Mouse (Mus musculus): Measurements from ENCODE around the gene BC048562. TPM values are rescaled to one million over a fixed set of nuclear protein-coding genes. Genes with fewer than 3 reads are reported as not detected.

BC048562 gene
- total and polyA plus RNA-seq, 3 experiments, result not detected

DNA sequence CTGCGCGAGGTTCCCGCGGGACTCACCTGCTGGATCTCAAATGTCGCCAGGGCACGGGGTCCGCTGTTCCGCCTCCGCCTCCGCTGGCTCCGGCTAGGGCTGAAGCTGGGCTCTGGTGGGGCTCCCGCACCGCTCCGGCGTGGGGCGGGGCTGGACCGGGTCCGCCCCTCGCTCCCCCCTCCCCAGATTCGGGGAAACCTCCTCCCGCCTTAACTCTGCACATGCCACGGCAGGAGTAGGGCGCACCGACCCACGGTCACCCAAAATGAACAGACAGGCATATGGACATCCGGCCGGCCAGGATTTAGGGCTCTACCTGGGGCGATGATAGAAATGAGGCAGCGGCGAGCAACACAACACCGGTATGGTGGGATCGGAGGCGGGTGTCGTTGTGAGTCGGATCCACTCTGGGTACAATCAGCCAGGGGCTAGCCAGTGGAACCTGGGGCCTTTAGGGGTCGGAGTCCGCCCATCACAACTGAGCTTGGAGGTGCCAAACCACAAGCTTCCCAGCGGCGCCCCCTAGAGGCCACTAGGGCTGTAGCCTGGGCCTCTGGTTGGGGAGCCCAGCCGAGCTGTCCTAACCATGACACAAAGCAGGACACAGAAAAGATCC is 16.1 kb downstream of the BC048562 start:
- H3K36me3 ChIP-seq (ENCODE audit: control insufficient read depth in 1 of 2, insufficient read depth in 2 of 2, low read length in 2 of 2), result peaks cover 0 to 29% of the 10 kb centered on the region in 2 experiments; a peak in 2 of 4 replicates
- H3K9ac ChIP-seq (ENCODE audit: control insufficient read depth, low read depth, low read length, poor library complexity, severe bottlenecking), result peak overlapping the region; percentile 74
- peaks cover 25 to 65% of the 10 kb centered on the region in 2 experiments for H3K4me1 ChIP-seq (ENCODE audit: control insufficient read depth in 1 of 2, insufficient read depth in 2 of 2, low read length in 2 of 2)
- H3K27ac ChIP-seq (ENCODE audit: control insufficient read depth, low read depth, low read length), result peak overlapping the region; percentile 90
- DNase-seq (ENCODE audit: low read depth, low spot score), result peak; percentile 95
- H3K9me3 ChIP-seq (replicated peaks; ENCODE audit: insufficient read depth, low read length), result no peaks in the 10 kb centered on the region
- peaks cover 5% of the 10 kb centered on the region for H3K79me2 ChIP-seq (ENCODE audit: control insufficient read depth, insufficient read depth, low read length, poor library complexity)
- peak overlapping the region; percentile 69 to 80 for H3K4me3 ChIP-seq (ENCODE audit: control insufficient read depth in 1 of 2, insufficient read depth in 1 of 2, low read depth in 2 of 2, low read length in 2 of 2)
- H3K27me3 ChIP-seq (ENCODE audit: control insufficient read depth in 1 of 2, insufficient read depth in 2 of 2, low read length in 2 of 2), result no peaks in the 10 kb centered on the region
- no peak for TF ChIP-seq ZMIZ1 (IDR thresholded peaks at IDR 0.05; ENCODE audit: low read depth, low read length)
- TF ChIP-seq ETS1 (IDR thresholded peaks at IDR 0.05; ENCODE audit: low read depth, low read length), result peak; percentile 43; the same call in 1 of the 2 replicates
- TF ChIP-seq TAL1 (IDR thresholded peaks at IDR 0.05; ENCODE audit: low read length), result no peak
- 0 out of 2 replicates have a peak, but pooled peaks have one; percentile 27 for TF ChIP-seq MYC (IDR thresholded peaks at IDR 0.05; ENCODE audit: low read depth, low read length)
- no peak for TF ChIP-seq GATA1 (IDR thresholded peaks at IDR 0.05; ENCODE audit: low read depth, low read length)
- peak; percentile 27; the same call in 1 of the 2 replicates for TF ChIP-seq ZC3H11A (IDR thresholded peaks at IDR 0.05; ENCODE audit: low read depth, low read length)
- peak; percentile 41; the same call in 1 of the 2 replicates for TF ChIP-seq MXI1 (IDR thresholded peaks at IDR 0.05; ENCODE audit: low read depth, low read length)
- TF ChIP-seq NELFE (IDR thresholded peaks at IDR 0.05; ENCODE audit: low read depth, low read length), result no peak
- 0 out of 2 replicates have a peak, but pooled peaks have one; percentile 39 for TF ChIP-seq ZNF384 (IDR thresholded peaks at IDR 0.05; ENCODE audit: low read depth, low read length)
- TF ChIP-seq JUND (IDR thresholded peaks at IDR 0.05; ENCODE audit: low read depth, low read length), result no peak
- TF ChIP-seq CHD2 (IDR thresholded peaks at IDR 0.05; ENCODE audit: low read length), result no peak
- peak; percentile 42 for TF ChIP-seq SMC3 (IDR thresholded peaks at IDR 0.05; ENCODE audit: low read depth, low read length)
- no peak for TF ChIP-seq USF2 (IDR thresholded peaks at IDR 0.05; ENCODE audit: borderline replicate concordance in 1 of 2, insufficient read depth in 1 of 2, low read depth in 1 of 2, low read length in 2 of 2)
- TF ChIP-seq POLR2AphosphoS5 (IDR thresholded peaks at IDR 0.05; ENCODE audit: borderline replicate concordance, low read depth, low read length), result no peak
- no peak for TF ChIP-seq ELF1 (IDR thresholded peaks at IDR 0.05; ENCODE audit: low read depth, low read length)
- TF ChIP-seq HCFC1 (IDR thresholded peaks at IDR 0.05; ENCODE audit: low read depth, low read length), result peak; percentile 53
- TF ChIP-seq KAT2A (conservative IDR thresholded peaks at IDR 0.05; ENCODE audit: low read depth, low read length), result no peak
- TF ChIP-seq NRF1 (IDR thresholded peaks at IDR 0.05; ENCODE audit: insufficient read depth, low read depth, low read length, poor library complexity, severe bottlenecking), result no peak
- TF ChIP-seq MAZ (IDR thresholded peaks at IDR 0.05; ENCODE audit: low read depth, low read length), result peak; percentile 73; the same call in 1 of the 2 replicates
- no peak for TF ChIP-seq MAX (IDR thresholded peaks at IDR 0.05; ENCODE audit: low read length)
- TF ChIP-seq SIN3A (IDR thresholded peaks at IDR 0.05; ENCODE audit: low read length), result peak; percentile 81
- peak in 1 of 2 experiments; percentile 4; a peak in 1 of 4 replicates for TF ChIP-seq POLR2A (IDR thresholded peaks at IDR 0.05; ENCODE audit: control insufficient read depth in 1 of 2, insufficient read depth in 1 of 2, low read depth in 1 of 2, low read length in 2 of 2, poor library complexity in 1 of 2)
- peak; percentile 66 for TF ChIP-seq TBP (IDR thresholded peaks at IDR 0.05; ENCODE audit: low read depth, low read length)
- peak; percentile 33 for TF ChIP-seq RAD21 (IDR thresholded peaks at IDR 0.05; ENCODE audit: low read depth, low read length)
- TF ChIP-seq E2F4 (IDR thresholded peaks at IDR 0.05; ENCODE audit: borderline replicate concordance, low read depth, low read length), result no peak
- no peak for TF ChIP-seq BHLHE40 (IDR thresholded peaks at IDR 0.05; ENCODE audit: borderline replicate concordance, low read depth, low read length)
- TF ChIP-seq TCF12 (IDR thresholded peaks at IDR 0.05; ENCODE audit: low read depth, low read length), result peak; percentile 55; the same call in 1 of the 2 replicates
- 0 out of 2 replicates have a peak, but pooled peaks have one; percentile 31 for TF ChIP-seq RCOR1 (IDR thresholded peaks at IDR 0.05; ENCODE audit: low read depth, low read length)
- TF ChIP-seq EP300 (IDR thresholded peaks at IDR 0.05; ENCODE audit: low read depth in 1 of 2, low read length in 2 of 2), result peak; percentile 24 to 46; a peak in 3 of 4 replicates
- peak; percentile 81 to 96 (median 90) for TF ChIP-seq CTCF (IDR thresholded peaks at IDR 0.05 in 2 of 3, conservative IDR thresholded peaks at IDR 0.05 in 1 of 3; ENCODE audit: control insufficient read depth in 1 of 3, insufficient read depth in 1 of 3, low read depth in 2 of 3, low read length in 3 of 3, poor library complexity in 1 of 3, severe bottlenecking in 1 of 3)
- peak; percentile 91; the same call in 1 of the 2 replicates for TF ChIP-seq CHD1 (IDR thresholded peaks at IDR 0.05; ENCODE audit: low read depth, low read length)
- no peak for TF ChIP-seq POLR2AphosphoS2 (IDR thresholded peaks at IDR 0.05; ENCODE audit: low read length)
- 0 out of 2 replicates have a peak, but pooled peaks have one; percentile 14 for TF ChIP-seq ZKSCAN1 (IDR thresholded peaks at IDR 0.05; ENCODE audit: low read depth, low read length)
- TF ChIP-seq UBTF (IDR thresholded peaks at IDR 0.05; ENCODE audit: borderline replicate concordance, insufficient read depth, low read depth, low read length), result peak; percentile 52; the same call in 1 of the 2 replicates
- no peak for TF ChIP-seq MYB (IDR thresholded peaks at IDR 0.05; ENCODE audit: low read depth, low read length)
- TF ChIP-seq GABPA (IDR thresholded peaks at IDR 0.05; ENCODE audit: low read depth, low read length), result no peak
